Mouse (Mus musculus) liver, embryonic 12.5 days (tissue): ENCODE measurements at regions not wholly inside any gene's neighbourhood (a gene's known extent, or its start where the extent isn't known, plus 50 kb on each side); places are given as distances from the start of the nearest gene placed in this dataset.

ENCODE experiments used
- ATAC-seq: fragments of 200-750 bp; cut with Nextera tagmentation; 2 replicates; pipeline ENCODE4 v1.8.0; 2017; ENCODE audit warnings: moderate number of reproducible peaks, mild to moderate bottlenecking, moderate library complexity
- H3K27ac ChIP-seq: fragments of 300-500 bp; sonication (generic); 2 replicates; pipeline ENCODE4 v1.5.1; 2016; ENCODE audit warnings: mild to moderate bottlenecking
- H3K27me3 ChIP-seq: fragments of 300-500 bp; sonication (generic); replicated peaks from 2 replicates; pipeline ENCODE4 v1.6.1; 2016; ENCODE audit warnings: mild to moderate bottlenecking, moderate library complexity
- H3K36me3 ChIP-seq: fragments of 300-500 bp; sonication (generic); 2 replicates; pipeline ENCODE4 v1.6.1; 2016; ENCODE audit warnings: mild to moderate bottlenecking, moderate library complexity
- H3K4me1 ChIP-seq: fragments of 300-500 bp; sonication (generic); 2 replicates; pipeline ENCODE4 v1.6.1; 2016
- H3K4me2 ChIP-seq: fragments of 300-500 bp; sonication (generic); 2 replicates; pipeline ENCODE4 v1.6.1; 2016; ENCODE audit warnings: mild to moderate bottlenecking, moderate library complexity
- H3K4me3 ChIP-seq: fragments of 300-500 bp; sonication (generic); 2 replicates; pipeline ENCODE4 v1.5.1; 2016; ENCODE audit warnings: mild to moderate bottlenecking, moderate library complexity
- H3K9ac ChIP-seq: fragments of 300-500 bp; sonication (generic); 2 replicates; pipeline ENCODE4 v1.6.1; 2016; ENCODE audit warnings: mild to moderate bottlenecking, moderate library complexity
- H3K9me3 ChIP-seq: fragments of 300-500 bp; sonication (generic); replicated peaks from 2 replicates; pipeline ENCODE4 v1.6.1; 2016; ENCODE audit warnings: mild to moderate bottlenecking, moderate library complexity
- WGBS: fragments of 180-500 bp; shearing (Covaris S2); methylation state at CpG from one replicate; pipeline ENCODE4 v1.1.7; 2016; ENCODE audit not compliant: insufficient replicate concordance; 5-methylcytosine and 5-hydroxymethylcytosine counted together

- Histone ChIP-seq H3K36me3 (no peaks in the 10 kb centered on the region), H3K9me3 (no peaks in the 10 kb centered on the region), H3K4me1 (peaks cover 43% of the 10 kb centered on the region), H3K4me2 (peak overlapping the region; percentile 50), H3K27me3 (peaks cover 55% of the 10 kb centered on the region), H3K27ac (no peak overlapping the region), H3K9ac (no peak overlapping the region), H3K4me3 (no peak overlapping the region)
- 5% methylated on average over 18 of the region's 18 CpGs for WGBS
- ATAC-seq, result 0 out of 2 replicates have a peak, but pooled peaks have one; percentile 35
These were observed 95.2 kb downstream of the Mrm1 start for GRCm38 (mm10) chr11:84724080-84724479.

GRCm38 (mm10) chr11:84722658-84723201, 96.6 kb downstream of the Mrm1 start:
- Histone ChIP-seq H3K27me3 (peaks cover 42% of the 10 kb centered on the region), H3K36me3 (no peaks in the 10 kb centered on the region), H3K9ac (no peak overlapping the region), H3K9me3 (no peaks in the 10 kb centered on the region), H3K4me3 (no peak overlapping the region), H3K4me1 (peaks cover 43% of the 10 kb centered on the region), H3K27ac (peak overlapping the region; percentile 10; the same call in 1 of the 2 replicates), H3K4me2 (peak overlapping the region; percentile 37)
- ATAC-seq, result peak; percentile 33; the same call in 1 of the 2 replicates
- 42% methylated on average over 12 of the region's 12 CpGs for WGBS

GRCm38 (mm10) chr11:84721979-84722378, 97.3 kb downstream of the Mrm1 start:
- H3K27ac ChIP-seq, result peak overlapping the region; percentile 10; the same call in 1 of the 2 replicates
- 29% methylated on average over 3 of the region's 3 CpGs for WGBS
- peaks cover 36% of the 10 kb centered on the region; the same call in 1 of the 2 replicates for H3K27me3 ChIP-seq
- H3K9me3 ChIP-seq, result no peaks in the 10 kb centered on the region
- ATAC-seq, result no peak
- H3K9ac ChIP-seq, result no peak overlapping the region
- no peak overlapping the region for H3K4me3 ChIP-seq
- peaks cover 43% of the 10 kb centered on the region for H3K4me1 ChIP-seq
- no peaks in the 10 kb centered on the region for H3K36me3 ChIP-seq
- H3K4me2 ChIP-seq, result peak overlapping the region; percentile 37; the same call in 1 of the 2 replicates

- H3K27me3 ChIP-seq, result peaks cover 30% of the 10 kb centered on the region; the same call in 1 of the 2 replicates
- no peak overlapping the region for H3K27ac ChIP-seq
- no peak for ATAC-seq
- H3K4me2 ChIP-seq, result no peak overlapping the region
- no peaks in the 10 kb centered on the region for H3K36me3 ChIP-seq
- WGBS, result 53% methylated on average over 2 of the region's 2 CpGs
- no peak overlapping the region for H3K9ac ChIP-seq
- peaks cover 41% of the 10 kb centered on the region for H3K4me1 ChIP-seq
- H3K9me3 ChIP-seq, result no peaks in the 10 kb centered on the region
- H3K4me3 ChIP-seq, result no peak overlapping the region
These were observed 98.2 kb downstream of the Mrm1 start for GRCm38 (mm10) chr11:84721150-84721549.

GRCm38 (mm10) chr11:84719781-84720180, 99.5 kb downstream of the Mrm1 start:
- no peaks in the 10 kb centered on the region for H3K36me3 ChIP-seq
- H3K27ac ChIP-seq, result no peak overlapping the region
- no peak overlapping the region for H3K9ac ChIP-seq
- H3K9me3 ChIP-seq, result no peaks in the 10 kb centered on the region
- no peak overlapping the region for H3K4me3 ChIP-seq
- WGBS, result 81% methylated on average over 1 of the region's 1 CpGs
- H3K27me3 ChIP-seq, result peaks cover 23% of the 10 kb centered on the region; the same call in 1 of the 2 replicates
- no peak overlapping the region for H3K4me2 ChIP-seq
- ATAC-seq, result no peak
- peaks cover 27% of the 10 kb centered on the region for H3K4me1 ChIP-seq

GRCm38 (mm10) chr11:84712731-84713130, 106.6 kb downstream of the Mrm1 start:
- no peak for ATAC-seq
- Histone ChIP-seq H3K4me2 (no peak overlapping the region), H3K9ac (no peak overlapping the region), H3K27ac (no peak overlapping the region), H3K4me3 (no peak overlapping the region), H3K4me1 (peaks cover 3% of the 10 kb centered on the region; the same call in 1 of the 2 replicates), H3K27me3 (peaks cover 65% of the 10 kb centered on the region), H3K36me3 (no peaks in the 10 kb centered on the region), H3K9me3 (no peaks in the 10 kb centered on the region)
- 79% methylated on average over 6 of the region's 6 CpGs for WGBS

GRCm38 (mm10) chr11:84711886-84712285, 107.4 kb downstream of the Mrm1 start:
- WGBS, result 48% methylated on average over 6 of the region's 6 CpGs
- H3K4me3 ChIP-seq, result no peak overlapping the region
- no peak overlapping the region for H3K4me2 ChIP-seq
- H3K9ac ChIP-seq, result no peak overlapping the region
- peaks cover 10% of the 10 kb centered on the region for H3K4me1 ChIP-seq
- H3K27me3 ChIP-seq, result peaks cover 74% of the 10 kb centered on the region
- H3K36me3 ChIP-seq, result no peaks in the 10 kb centered on the region
- ATAC-seq, result no peak
- no peaks in the 10 kb centered on the region for H3K9me3 ChIP-seq
- H3K27ac ChIP-seq, result no peak overlapping the region

- peaks cover 17% of the 10 kb centered on the region for H3K4me1 ChIP-seq
- H3K36me3 ChIP-seq, result no peaks in the 10 kb centered on the region
- H3K9me3 ChIP-seq, result no peaks in the 10 kb centered on the region
- ATAC-seq, result no peak
- peaks cover 79% of the 10 kb centered on the region for H3K27me3 ChIP-seq
- H3K4me2 ChIP-seq, result no peak overlapping the region
- H3K27ac ChIP-seq, result no peak overlapping the region
- WGBS, result 72% methylated on average over 10 of the region's 10 CpGs
- H3K4me3 ChIP-seq, result no peak overlapping the region
- no peak overlapping the region for H3K9ac ChIP-seq
These were observed 111.0 kb downstream of the Mrm1 start for GRCm38 (mm10) chr11:84708222-84708730.

- 0 out of 2 replicates have a peak overlapping the region, but pooled peaks have one; percentile 11 for H3K4me2 ChIP-seq
- peaks cover 78% of the 10 kb centered on the region for H3K27me3 ChIP-seq
- H3K4me1 ChIP-seq, result peaks cover 22% of the 10 kb centered on the region
- H3K9me3 ChIP-seq, result no peaks in the 10 kb centered on the region
- 22% methylated on average over 10 of the region's 10 CpGs for WGBS
- H3K27ac ChIP-seq, result no peak overlapping the region
- no peak overlapping the region for H3K9ac ChIP-seq
- no peak for ATAC-seq
- H3K36me3 ChIP-seq, result no peaks in the 10 kb centered on the region
- H3K4me3 ChIP-seq, result no peak overlapping the region
These were observed 111.5 kb downstream of the Mrm1 start for GRCm38 (mm10) chr11:84707772-84708171.

GRCm38 (mm10) chr11:84706692-84707091, 112.6 kb downstream of the Mrm1 start:
- no peak for ATAC-seq
- H3K9ac ChIP-seq, result no peak overlapping the region
- no peak overlapping the region for H3K4me3 ChIP-seq
- no peak overlapping the region for H3K4me2 ChIP-seq
- WGBS, result 44% methylated on average over 6 of the region's 6 CpGs
- no peaks in the 10 kb centered on the region for H3K36me3 ChIP-seq
- H3K27ac ChIP-seq, result no peak overlapping the region
- peaks cover 67% of the 10 kb centered on the region for H3K27me3 ChIP-seq
- peaks cover 32% of the 10 kb centered on the region for H3K4me1 ChIP-seq
- no peaks in the 10 kb centered on the region for H3K9me3 ChIP-seq

GRCm38 (mm10) chr11:84701319-84702175, 117.8 kb downstream of the Mrm1 start:
- ATAC-seq, result peak; percentile 87
- Histone ChIP-seq H3K4me2 (peak overlapping the region; percentile 67), H3K27me3 (peaks cover 23% of the 10 kb centered on the region), H3K27ac (peak overlapping the region; percentile 81), H3K4me1 (peaks cover 66% of the 10 kb centered on the region), H3K9ac (peak overlapping the region; percentile 49; the same call in 1 of the 2 replicates), H3K4me3 (peak overlapping the region; percentile 23), H3K9me3 (no peaks in the 10 kb centered on the region), H3K36me3 (no peaks in the 10 kb centered on the region)
- WGBS, result 3% methylated on average over 28 of the region's 28 CpGs

GRCm38 (mm10) chr11:84697521-84697920, 121.8 kb downstream of the Mrm1 start:
- Histone ChIP-seq H3K4me3 (no peak overlapping the region), H3K27ac (no peak overlapping the region), H3K9ac (no peak overlapping the region), H3K4me1 (peaks cover 65% of the 10 kb centered on the region), H3K9me3 (no peaks in the 10 kb centered on the region), H3K27me3 (peaks cover 21% of the 10 kb centered on the region), H3K36me3 (no peaks in the 10 kb centered on the region), H3K4me2 (no peak overlapping the region)
- WGBS, result 48% methylated on average over 5 of the region's 5 CpGs
- ATAC-seq, result no peak
